Mouse (Mus musculus): ENCODE measurements around the gene Igf1.

- TF ChIP-seq CTCF (conservative IDR thresholded peaks at IDR 0.05; ENCODE audit: low read length), result no peak
- no peak for TF ChIP-seq NANOG (IDR thresholded peaks at IDR 0.05; ENCODE audit: borderline replicate concordance, low read length)
- TF ChIP-seq POU5F1 (IDR thresholded peaks at IDR 0.05; ENCODE audit: borderline replicate concordance, low read length), result no peak
Measured at GRCm38 (mm10) chr10:87858939-87859338, 874 bp downstream of the Igf1 start.

Measured in E14TG2a.4 (cell line).